Mouse (Mus musculus) megakaryocyte, embryonic 14.5 days (primary cell): Measurements from ENCODE around the gene Klhl2. TPM values are rescaled to one million over a fixed set of nuclear protein-coding genes. Genes with fewer than 3 reads are reported as not detected.
A peak's percentile ranks its signal among the peaks of the same experiment; 100 is the strongest.

Experiments used
- H3K27me3 ChIP-seq: replicated peaks from 2 replicates; pipeline ENCODE3; 2012; ENCODE audit warnings: inconsistent platforms
- H3K36me3 ChIP-seq: replicated peaks from 2 replicates; pipeline ENCODE3; 2012; ENCODE audit warnings: low read length, inconsistent platforms, mixed read lengths
- H3K4me1 ChIP-seq: 2 replicates; pipeline ENCODE4 v1.6.1; 2012; ENCODE audit warnings: inconsistent platforms
- H3K4me3 ChIP-seq: replicated peaks from 2 replicates; pipeline ENCODE3; 2012; ENCODE audit warnings: moderate library complexity, mild to moderate bottlenecking, inconsistent platforms
- H3K9me3 ChIP-seq: 2 replicates; pipeline ENCODE4 v1.6.1; 2012; ENCODE audit warnings: inconsistent platforms
- FLI1 ChIP-seq: IDR thresholded peaks from 2 replicates; pipeline ENCODE4 v1.6.1; 2012; ENCODE audit warnings: low read length, inconsistent platforms, mixed read lengths
- GATA1 ChIP-seq: IDR thresholded peaks from 3 replicates; pipeline ENCODE4 v1.6.1; 2012; ENCODE audit warnings: mixed read lengths, low read length, inconsistent platforms, borderline replicate concordance
- polyA plus RNA-seq: library from polyadenylated mRNA; stranded (reverse); fragments of >175 nt; gene quantifications from 2 replicates; pipeline ENCODE4 v1.2.3, GENCODE M21; 2012; ENCODE audit warnings: low replicate concordance; ENCODE audit not compliant: insufficient read depth

Gene Klhl2
- polyA plus RNA-seq, 1 experiment = 2.4 TPM

GRCm38 (mm10) chr8:64746215-64747058, 103.4 kb downstream of the Klhl2 start:
- no peak overlapping the region for H3K4me3 ChIP-seq
- peaks cover 4% of the 10 kb centered on the region; the same call in 1 of the 2 replicates for H3K4me1 ChIP-seq
- no peaks in the 10 kb centered on the region for H3K27me3 ChIP-seq
- H3K36me3 ChIP-seq = peaks cover 50% of the 10 kb centered on the region
- H3K9me3 ChIP-seq = 0 out of 2 replicates have a peak, but pooled peaks cover 4% of the 10 kb centered on the region
- TF ChIP-seq FLI1 (no peak), GATA1 (no peak)

- no peak overlapping the region for H3K4me3 ChIP-seq
- TF ChIP-seq FLI1 (no peak), GATA1 (no peak)
- peaks cover 15% of the 10 kb centered on the region for H3K36me3 ChIP-seq
- H3K27me3 ChIP-seq = no peaks in the 10 kb centered on the region
- no peaks in the 10 kb centered on the region for H3K9me3 ChIP-seq
- H3K4me1 ChIP-seq = peaks cover 46% of the 10 kb centered on the region
Observed at GRCm38 (mm10) chr8:64740547-64741211, 109.1 kb downstream of the Klhl2 start.

DNA sequence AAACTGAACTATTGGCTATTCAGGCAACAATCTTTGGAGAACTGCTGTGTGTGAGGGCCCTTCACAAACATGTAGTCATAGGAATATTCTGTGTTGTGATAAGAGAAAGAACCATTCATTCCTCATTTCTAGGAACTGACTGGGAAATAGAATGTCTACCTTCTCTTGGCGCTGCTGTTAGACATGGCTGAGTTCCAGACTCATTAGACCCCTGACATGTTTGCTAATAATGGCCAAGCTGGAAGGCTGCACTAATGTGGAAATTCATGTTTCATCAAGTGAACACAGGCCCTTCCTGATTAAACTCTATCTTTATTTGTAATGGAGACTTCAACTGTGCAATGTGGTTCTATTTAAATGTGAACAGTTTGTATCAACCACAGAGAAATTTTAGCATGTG, 110.9 kb downstream of the Klhl2 start:
- Histone ChIP-seq H3K27me3 (no peaks in the 10 kb centered on the region), H3K36me3 (peaks cover 12% of the 10 kb centered on the region), H3K4me1 (peaks cover 60% of the 10 kb centered on the region), H3K9me3 (no peaks in the 10 kb centered on the region), H3K4me3 (no peak overlapping the region)
- TF ChIP-seq FLI1 = no peak
- no peak for TF ChIP-seq GATA1

GRCm38 (mm10) chr8:64736767-64737323, 113.0 kb downstream of the Klhl2 start:
- no peaks in the 10 kb centered on the region for H3K27me3 ChIP-seq
- TF ChIP-seq FLI1 = no peak
- TF ChIP-seq GATA1 = no peak
- no peak overlapping the region for H3K4me3 ChIP-seq
- no peaks in the 10 kb centered on the region for H3K9me3 ChIP-seq
- H3K36me3 ChIP-seq = peaks cover 3% of the 10 kb centered on the region
- H3K4me1 ChIP-seq = peaks cover 67% of the 10 kb centered on the region

DNA sequence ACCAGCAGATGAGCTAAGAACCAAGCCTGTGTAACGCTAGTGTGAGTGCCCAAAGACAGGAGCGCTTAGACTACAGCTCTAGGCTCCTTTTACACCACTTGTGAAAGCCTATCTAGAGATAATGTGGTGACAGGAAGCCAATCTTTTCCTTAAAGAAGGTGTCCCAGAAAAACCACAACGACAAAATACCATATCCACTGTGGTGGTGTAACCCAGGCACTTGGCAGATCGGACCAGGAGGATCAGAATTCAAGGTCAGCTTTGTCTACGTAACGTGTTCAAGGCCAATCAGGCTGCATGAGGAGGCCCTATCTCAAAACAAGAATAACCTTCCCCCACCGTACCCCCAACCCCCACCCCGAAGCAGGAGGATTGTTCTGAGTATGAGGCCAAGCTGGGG, 114.7 kb downstream of the Klhl2 start:
- TF ChIP-seq GATA1 (no peak), FLI1 (no peak)
- H3K27me3 ChIP-seq = no peaks in the 10 kb centered on the region
- H3K9me3 ChIP-seq = no peaks in the 10 kb centered on the region
- H3K36me3 ChIP-seq = peaks cover 11% of the 10 kb centered on the region
- H3K4me3 ChIP-seq = no peak overlapping the region
- H3K4me1 ChIP-seq = peaks cover 68% of the 10 kb centered on the region

DNA sequence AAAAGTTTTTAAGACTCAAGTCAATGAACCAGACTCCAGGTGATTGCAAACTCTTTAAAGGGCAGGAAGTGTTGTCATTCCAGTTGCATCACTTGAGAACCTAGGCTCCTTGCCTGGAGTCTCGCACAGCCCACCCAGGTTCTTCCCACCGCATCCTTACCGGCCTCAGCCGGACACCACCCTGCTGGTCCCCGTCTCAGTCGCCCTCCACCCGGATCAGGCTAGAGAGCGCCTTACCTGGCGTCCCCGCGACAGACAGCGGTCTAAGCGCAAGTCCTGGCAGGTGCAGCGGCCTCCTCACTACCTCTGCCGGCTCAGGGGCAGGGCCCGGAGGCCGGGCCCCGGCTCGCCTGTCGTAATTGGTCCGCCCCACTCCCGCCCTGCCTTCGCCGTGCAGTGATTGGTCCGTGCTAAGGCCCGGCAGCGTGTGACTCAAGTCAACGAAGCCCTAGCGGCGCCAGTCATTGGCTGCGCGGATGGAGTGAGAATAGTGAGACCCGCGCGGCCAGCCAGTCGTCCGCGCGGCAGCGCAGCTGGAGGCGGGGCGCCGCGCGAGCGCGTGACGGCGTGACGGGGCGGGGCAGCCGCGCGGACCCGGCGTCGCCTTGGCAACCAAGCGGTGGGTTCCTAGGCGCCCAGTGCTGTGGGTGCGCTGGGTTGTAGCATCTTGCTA, 116.4 kb downstream of the Klhl2 start, which contains the start of gene Msmo1:
TSS of gene Msmo1 (minus strand) at position 522 of the 673 bp plus-strand sequence.
- no peak; the same call in 1 of the 2 replicates for TF ChIP-seq FLI1
- no peak for TF ChIP-seq GATA1
- H3K27me3 ChIP-seq = no peaks in the 10 kb centered on the region
- H3K36me3 ChIP-seq = peaks cover 28% of the 10 kb centered on the region
- H3K9me3 ChIP-seq = no peaks in the 10 kb centered on the region
- H3K4me1 ChIP-seq = peaks cover 75% of the 10 kb centered on the region
- peak within 1 kb of the TSS; percentile 100 for H3K4me3 ChIP-seq

DNA sequence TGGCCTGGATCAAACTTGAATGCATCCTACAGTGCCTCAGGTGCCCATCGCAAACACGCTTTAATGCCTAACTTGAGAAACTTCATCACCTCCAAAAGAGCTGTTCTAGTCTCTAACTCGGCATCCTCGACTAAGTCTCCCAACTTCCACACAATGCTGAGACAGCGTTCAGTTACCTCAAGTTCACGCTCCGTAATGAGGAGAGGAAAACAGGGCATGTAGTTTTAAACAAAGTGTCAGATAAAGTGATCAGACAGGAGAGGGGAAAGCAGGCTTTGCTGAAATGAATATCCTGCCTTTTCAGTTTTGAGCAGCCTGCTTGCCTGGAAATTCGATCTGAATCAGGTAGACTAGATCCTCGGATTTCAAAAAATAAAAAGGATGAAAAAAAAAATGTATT, 117.2 kb downstream of the Klhl2 start:
- H3K4me3 ChIP-seq = peak overlapping the region; percentile 100
- TF ChIP-seq FLI1 (no peak), GATA1 (no peak)
- H3K36me3 ChIP-seq = peaks cover 37% of the 10 kb centered on the region
- H3K27me3 ChIP-seq = no peaks in the 10 kb centered on the region
- H3K4me1 ChIP-seq = peaks cover 75% of the 10 kb centered on the region
- no peaks in the 10 kb centered on the region for H3K9me3 ChIP-seq

GRCm38 (mm10) chr8:64728156-64728555, 121.7 kb downstream of the Klhl2 start:
- Histone ChIP-seq H3K36me3 (peaks cover 80% of the 10 kb centered on the region), H3K4me3 (no peak overlapping the region), H3K4me1 (peaks cover 72% of the 10 kb centered on the region), H3K27me3 (no peaks in the 10 kb centered on the region), H3K9me3 (no peaks in the 10 kb centered on the region)
- TF ChIP-seq FLI1 = no peak
- TF ChIP-seq GATA1 = no peak

DNA sequence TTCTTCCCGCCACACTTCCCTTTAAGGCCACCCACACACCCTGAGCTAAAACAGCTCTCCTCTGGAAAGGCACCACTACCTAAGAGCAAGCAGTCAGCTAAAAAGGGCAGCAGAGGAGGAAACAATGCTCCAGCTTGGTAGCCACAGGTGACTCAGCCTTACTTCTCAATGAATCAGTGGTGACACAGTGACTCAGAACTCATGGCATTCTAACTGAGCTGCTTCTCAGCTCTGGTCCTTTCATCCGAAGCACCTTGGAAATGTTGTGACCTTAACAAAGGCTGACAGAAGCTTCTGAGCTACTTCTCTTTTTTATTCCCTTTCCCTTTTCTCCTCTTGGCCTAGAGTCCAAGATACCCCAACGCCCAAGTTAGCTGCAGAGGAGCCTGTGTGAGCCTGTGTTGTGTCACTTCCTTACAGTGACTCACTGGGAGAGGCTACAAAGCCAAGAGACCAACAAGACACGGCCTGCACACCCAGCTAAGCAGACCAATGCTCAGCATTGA, 123.6 kb downstream of the Klhl2 start:
- peak overlapping the region; percentile 73 for H3K4me3 ChIP-seq
- peaks cover 63% of the 10 kb centered on the region for H3K4me1 ChIP-seq
- TF ChIP-seq GATA1 (no peak), FLI1 (no peak)
- H3K27me3 ChIP-seq = no peaks in the 10 kb centered on the region
- no peaks in the 10 kb centered on the region for H3K9me3 ChIP-seq
- H3K36me3 ChIP-seq = peaks cover 98% of the 10 kb centered on the region
